8 mouse cellular contexts compared by ENCODE assay signal in genomic region chr11:117479007-117479719, GRCm38 (mm10). TPM values are rescaled to one million over a fixed set of nuclear protein-coding genes. Genes with fewer than 3 reads are reported as not detected.
A peak's percentile ranks its signal among the peaks of the same experiment; 100 is the strongest.
DNase-seq lines count a peak whose midpoint lies in the region; ATAC-seq and TF ChIP-seq lines count a peak whose summit lies in the region.

No protein-coding gene starts in this region.

- H3K27me3 ChIP-seq in heart, postnatal 0 days (ENCODE audit: control insufficient read depth, insufficient read depth, low read length), result no peaks in the 10 kb centered on the region
- H3K27me3 ChIP-seq in limb, embryonic 13.5 days, result no peaks in the 10 kb centered on the region
- H3K27me3 ChIP-seq in stomach, embryonic 16.5 days (ENCODE audit: control insufficient read depth, insufficient read depth, low read length), result no peaks in the 10 kb centered on the region

- no peak overlapping the region for H3K4me3 ChIP-seq in heart, postnatal 0 days (ENCODE audit: low read depth, low read length)
- no peak overlapping the region for H3K4me3 ChIP-seq in limb, embryonic 13.5 days
- H3K4me3 ChIP-seq in stomach, embryonic 16.5 days (replicated peaks; ENCODE audit: low read length), result no peak overlapping the region

- no peak overlapping the region for H3K4me2 ChIP-seq in heart, postnatal 0 days (ENCODE audit: low read depth, low read length)
- peak overlapping the region; percentile 46 for H3K4me2 ChIP-seq in limb, embryonic 13.5 days (replicated peaks)
- H3K4me2 ChIP-seq in stomach, embryonic 16.5 days (ENCODE audit: low read depth, low read length), result no peak overlapping the region

- TF ChIP-seq CTCF in heart, postnatal 0 days (IDR thresholded peaks at IDR 0.05; ENCODE audit: low read depth), result no peak

- WGBS in heart, postnatal 0 days, result 17% methylated on average over 13 of the region's 13 CpGs
- 7% methylated on average over 13 of the region's 13 CpGs for WGBS in limb, embryonic 13.5 days
- 18% methylated on average over 13 of the region's 13 CpGs for WGBS in stomach, embryonic 16.5 days

- H3K9ac ChIP-seq in heart, postnatal 0 days (replicated peaks; ENCODE audit: low read depth, low read length), result no peak overlapping the region
- peak overlapping the region; percentile 31 for H3K9ac ChIP-seq in limb, embryonic 13.5 days
- 0 out of 2 replicates have a peak overlapping the region, but pooled peaks have one; percentile 36 for H3K9ac ChIP-seq in stomach, embryonic 16.5 days (ENCODE audit: low read length)

- TF ChIP-seq EP300 in heart, postnatal 0 days (IDR thresholded peaks at IDR 0.05; ENCODE audit: low read depth), result no peak

- DNase-seq in gastrocnemius, adult 18-20 months (ENCODE audit: low spot score), result peak; percentile 71
- DNase-seq in gastrocnemius, postnatal 10 days, result no peak
- DNase-seq in brain, adult 2 months (ENCODE audit: low read depth, low spot score), result peak; percentile 79
- DNase-seq in fibroblast of lung, adult 2 months (ENCODE audit: low read depth), result peak; percentile 19
- peak; percentile 36 for DNase-seq in heart, postnatal 0 days (ENCODE audit: low spot score)

- H3K4me1 ChIP-seq in heart, postnatal 0 days (ENCODE audit: control insufficient read depth, insufficient read depth), result peaks cover 20% of the 10 kb centered on the region
- H3K4me1 ChIP-seq in limb, embryonic 13.5 days, result peaks cover 51% of the 10 kb centered on the region
- H3K4me1 ChIP-seq in stomach, embryonic 16.5 days (ENCODE audit: control insufficient read depth, insufficient read depth, low read length), result peaks cover 25% of the 10 kb centered on the region

- H3K9me3 ChIP-seq in heart, postnatal 0 days (replicated peaks; ENCODE audit: control insufficient read depth, low read length), result no peaks in the 10 kb centered on the region
- H3K9me3 ChIP-seq in limb, embryonic 13.5 days, result peaks cover 6% of the 10 kb centered on the region
- no peaks in the 10 kb centered on the region for H3K9me3 ChIP-seq in stomach, embryonic 16.5 days (replicated peaks; ENCODE audit: control insufficient read depth, low read length)

- peak; percentile 31; the same call in 1 of the 2 replicates for ATAC-seq in heart, postnatal 0 days (ENCODE audit: insufficient read depth, low read depth)
- no peak for ATAC-seq in limb, embryonic 13.5 days (ENCODE audit: low FRiP score, low read depth)
- 0 out of 2 replicates have a peak, but pooled peaks have one; percentile 8 for ATAC-seq in stomach, embryonic 16.5 days (ENCODE audit: insufficient read depth, low FRiP score)
- no peak for ATAC-seq in megakaryocyte, adult 5-6 weeks (ENCODE audit: poor library complexity, severe bottlenecking)

- no peaks in the 10 kb centered on the region for H3K36me3 ChIP-seq in heart, postnatal 0 days (replicated peaks; ENCODE audit: control insufficient read depth, insufficient read depth, low read length)
- no peaks in the 10 kb centered on the region; the same call in 1 of the 2 replicates for H3K36me3 ChIP-seq in limb, embryonic 13.5 days
- no peaks in the 10 kb centered on the region for H3K36me3 ChIP-seq in stomach, embryonic 16.5 days (ENCODE audit: control insufficient read depth, insufficient read depth, low read length)

- H3K27ac ChIP-seq in heart, postnatal 0 days (ENCODE audit: low read depth), result peak overlapping the region; percentile 7; the same call in 1 of the 2 replicates
- H3K27ac ChIP-seq in limb, embryonic 13.5 days, result peak overlapping the region; percentile 87
- peak overlapping the region; percentile 83 for H3K27ac ChIP-seq in stomach, embryonic 16.5 days (ENCODE audit: low read length)

RNA-seq across cellular contexts. Expression of gene Gm11733, which starts 5.0 kb away (rescaled TPM):
- total RNA-seq in gastrocnemius, adult 18-20 months (2021), result not detected
- not detected for total RNA-seq in gastrocnemius, postnatal 10 days (2021)
- total RNA-seq in heart, postnatal 0 days (2014; rRNA removed; ENCODE audit: low replicate concordance), result 0.08 TPM in 1 of 2 replicates, not detected in the other
- not detected in 2 replicates for polyA plus RNA-seq in heart, postnatal 0 days (2015; fragmentation: Nextera tagmentation; extraction: Ambion mirVana)
- polyA plus RNA-seq in limb, embryonic 13.5 days (2015; fragmentation: Nextera tagmentation; extraction: Ambion mirVana), result not detected in 2 replicates
- not detected in 2 replicates for polyA plus RNA-seq in stomach, embryonic 16.5 days (2015; fragmentation: Nextera tagmentation; extraction: Ambion mirVana)
- not detected in 2 replicates for total RNA-seq in megakaryocyte, adult 5-6 weeks (2015)
- total RNA-seq in megakaryocyte, adult 5-6 weeks (2017), result not detected in 2 replicates

Comparison
In these comparisons a context has a peak if more than half of its experiments do, and no peak if none do; other contexts are left out.
1. ATAC-seq: peak in heart, postnatal 0 days (single experiment) and stomach, embryonic 16.5 days (single experiment); none in limb, embryonic 13.5 days (single experiment) and megakaryocyte, adult 5-6 weeks (single experiment).
2. H3K27ac ChIP-seq: peak in every context shown above with its lines; median percentile 87 in limb, embryonic 13.5 days; 83 in stomach, embryonic 16.5 days; 7 in heart, postnatal 0 days.